Mouse (Mus musculus): ENCODE results near the gene B230118H07Rik. TPM values are rescaled to one million over a fixed set of nuclear protein-coding genes. Genes with fewer than 3 reads are reported as not detected.

Gene B230118H07Rik
- polyA plus RNA-seq (2012; fragmentation: generic; extraction: Trizol) = 10 to 100 TPM in 1 of 2 experiments, 1 to 10 TPM in 1; 1.6 to 46.5 TPM

DNA sequence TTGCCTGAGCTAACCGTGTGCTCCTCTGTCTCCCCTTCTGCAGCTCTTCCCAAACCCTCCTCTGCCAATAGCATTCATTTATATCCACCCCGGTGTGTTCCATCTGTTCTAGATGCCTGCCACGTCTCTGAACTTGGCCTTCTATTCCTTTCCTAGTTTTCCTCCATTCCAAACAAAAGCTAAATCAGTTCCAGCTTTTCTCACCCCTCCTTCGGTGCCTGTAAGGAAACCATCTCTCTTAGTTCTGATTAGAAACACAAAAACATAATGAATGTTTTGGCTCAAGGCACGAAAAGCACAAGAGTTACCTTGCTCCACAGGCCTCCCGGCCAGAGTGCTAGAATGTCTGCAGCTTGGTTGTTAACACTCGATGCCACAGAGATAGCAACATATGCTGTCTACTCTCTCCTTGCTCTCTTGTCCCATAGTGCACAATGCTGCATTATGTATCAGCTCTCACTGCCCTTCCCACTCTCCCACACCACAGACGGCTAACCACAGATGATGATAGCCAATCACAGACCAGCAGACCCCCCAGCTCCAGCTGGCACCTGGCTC is at the start of gene B230118H07Rik, which contains the start of gene Rag1:
Gene B230118H07Rik, minus strand, starts transcription at position 419 of the 558 bp plus-strand sequence.
Gene Rag1, minus strand, starts transcription at position 388 of the 558 bp plus-strand sequence.

DNA sequence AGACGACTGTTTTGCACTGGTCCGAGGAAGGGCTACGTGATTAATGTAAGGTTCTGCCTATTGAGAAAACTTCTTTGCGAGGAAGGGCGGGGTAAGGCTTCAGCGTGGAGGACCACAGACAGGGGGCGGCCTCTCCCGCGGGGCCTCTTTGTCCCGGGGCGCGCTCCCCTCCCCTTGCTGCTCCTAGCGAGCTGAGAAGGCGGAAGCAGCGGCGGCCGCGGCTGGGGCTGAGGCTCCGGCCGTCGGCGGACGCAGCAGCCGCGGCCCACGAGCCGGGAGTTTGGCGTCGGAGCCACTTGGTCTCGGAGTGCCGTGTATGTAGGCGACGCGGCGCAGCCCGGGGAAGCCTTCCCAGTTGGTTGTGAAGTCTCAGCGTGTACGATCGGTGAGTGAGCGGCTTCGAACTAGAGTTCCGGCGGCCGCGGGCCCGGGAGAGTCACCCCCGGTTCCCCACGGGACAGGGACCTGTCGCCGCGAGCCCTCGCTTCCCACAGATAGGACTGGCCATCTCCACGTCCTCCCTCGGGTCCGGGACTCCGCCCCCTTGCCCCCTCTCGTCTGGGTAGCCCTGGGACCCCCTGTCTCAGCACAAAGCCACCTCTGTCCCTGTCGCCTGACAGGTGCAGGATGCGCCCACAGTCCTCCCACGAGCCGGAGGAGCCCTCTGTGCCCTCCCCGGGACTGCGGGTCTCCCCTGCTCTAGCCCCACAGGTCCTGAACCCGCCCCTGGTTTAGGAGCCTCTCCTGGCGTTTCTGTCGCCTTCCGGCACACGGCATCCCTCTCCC is 29.1 kb upstream of the B230118H07Rik start, which contains the start of gene Traf6:
Gene Traf6, plus strand, starts transcription at position 194 of the 786 bp plus-strand sequence.

GRCm38 (mm10) chr2:101624526-101624925 is 24.8 kb downstream of the B230118H07Rik start, which contains the start of gene Rag2:
Gene Rag2, plus strand, starts transcription at chr2:101624718.

Other genes with a start within 250 kb of the B230118H07Rik start
- gene Rag2, start 24.8 kb downstream of the B230118H07Rik start, polyA plus RNA-seq (2012; fragmentation: generic; extraction: Trizol) = not detected
- gene Rag1, start within 50 bp of the B230118H07Rik start, polyA plus RNA-seq (2012; fragmentation: generic; extraction: Trizol) = under 1 TPM in 1 of 2 experiments, not detected in 1; 0.02 TPM
- gene Traf6, start 28.9 kb upstream of the B230118H07Rik start, polyA plus RNA-seq (2012; fragmentation: generic; extraction: Trizol) = 1 to 10 TPM in 1 of 2 experiments, under 1 TPM in 1; 0.44 to 3.2 TPM
- gene Prr5l, start 233.5 kb upstream of the B230118H07Rik start, polyA plus RNA-seq (2012; fragmentation: generic; extraction: Trizol) = under 1 TPM; 0.42 to 0.74 TPM
- 10 to 100 TPM; 45.6 to 62.6 TPM for gene Commd9, start 236.7 kb upstream of the B230118H07Rik start, polyA plus RNA-seq (2012; fragmentation: generic; extraction: Trizol)

All from C3H10T1/2 (cell line).